26 mouse cellular contexts compared by ENCODE assay signal in genomic region chr11:106958407-106959071, GRCm38 (mm10). TPM values are rescaled to one million over a fixed set of nuclear protein-coding genes. Genes with fewer than 3 reads are reported as not detected.
A peak's percentile ranks its signal among the peaks of the same experiment; 100 is the strongest.
DNase-seq lines count a peak whose midpoint lies in the region; ATAC-seq and TF ChIP-seq lines count a peak whose summit lies in the region.
"Had no signal": no experiment of that assay in that cellular context is flagged by ENCODE, and none has a peak within 500 bp of the region (broad histone marks: within the 10 kb centered on the region; RNA-seq: fewer than 3 reads in every experiment).

No protein-coding gene starts in this region.

- H3K4me1 ChIP-seq in heart, embryonic 10.5 days: peaks cover 22% of the 10 kb centered on the region
- H3K4me1 ChIP-seq in kidney, adult 2 months (ENCODE audit: control insufficient read depth, insufficient read depth, low read length): 0 out of 2 replicates have a peak, but pooled peaks cover 2% of the 10 kb centered on the region
- H3K4me1 ChIP-seq in MEL (ENCODE audit: control insufficient read depth in 1 of 2, insufficient read depth in 2 of 2, low read length in 2 of 2): peaks cover 0 to 9% of the 10 kb centered on the region in 2 experiments; a peak in 1 of 4 replicates
- H3K4me1 ChIP-seq in kidney, embryonic 14.5 days (ENCODE audit: control insufficient read depth, insufficient read depth, low read length): no peaks in the 10 kb centered on the region; the same call in 1 of the 2 replicates
- H3K4me1 ChIP-seq: forebrain, embryonic 12.5 days; midbrain, embryonic 15.5 days; neural tube, embryonic 13.5 days had no signal

- H3K9ac ChIP-seq in MEL (ENCODE audit: control insufficient read depth, low read depth, low read length, poor library complexity, severe bottlenecking): no peak overlapping the region
- no peak overlapping the region for H3K9ac ChIP-seq in kidney, embryonic 14.5 days (ENCODE audit: low read depth, low read length)
- H3K9ac ChIP-seq: embryonic facial prominence, embryonic 13.5 days; forebrain, embryonic 12.5 days; kidney, embryonic 15.5 days; limb, embryonic 12.5 days; liver, embryonic 13.5 days; lung, embryonic 14.5 days; midbrain, embryonic 15.5 days; neural tube, embryonic 13.5 days had no signal

- H3K27ac ChIP-seq in heart, embryonic 10.5 days: no peak overlapping the region
- H3K27ac ChIP-seq in kidney, adult 2 months (ENCODE audit: insufficient read depth, low read depth, low read length): peak overlapping the region; percentile 77; the same call in 1 of the 2 replicates
- H3K27ac ChIP-seq in MEL (ENCODE audit: control insufficient read depth, low read depth, low read length): no peak overlapping the region
- no peak overlapping the region for H3K27ac ChIP-seq in kidney, embryonic 14.5 days (ENCODE audit: low read depth, low read length)
- H3K27ac ChIP-seq: forebrain, embryonic 12.5 days; limb, embryonic 12.5 days; liver, embryonic 13.5 days; macrophage; neural tube, embryonic 13.5 days had no signal

- H3K9me3 ChIP-seq in heart, embryonic 10.5 days: no peaks in the 10 kb centered on the region
- no peaks in the 10 kb centered on the region for H3K9me3 ChIP-seq in MEL (replicated peaks; ENCODE audit: insufficient read depth, low read length)
- H3K9me3 ChIP-seq in kidney, embryonic 14.5 days (ENCODE audit: control insufficient read depth, low read length): no peaks in the 10 kb centered on the region; the same call in 1 of the 2 replicates
- H3K9me3 ChIP-seq: embryonic facial prominence, embryonic 13.5 days; forebrain, embryonic 12.5 days; limb, embryonic 12.5 days; liver, embryonic 13.5 days; midbrain, embryonic 15.5 days had no signal

- no peaks in the 10 kb centered on the region for H3K36me3 ChIP-seq in heart, embryonic 10.5 days
- no peaks in the 10 kb centered on the region for H3K36me3 ChIP-seq in kidney, adult 2 months (ENCODE audit: control insufficient read depth, insufficient read depth, low read length)
- H3K36me3 ChIP-seq in MEL (ENCODE audit: control insufficient read depth in 1 of 2, insufficient read depth in 2 of 2, low read length in 2 of 2): peaks cover 0 to 3% of the 10 kb centered on the region in 2 experiments; a peak in 2 of 4 replicates
- H3K36me3 ChIP-seq in kidney, embryonic 14.5 days (ENCODE audit: control insufficient read depth, insufficient read depth, low read length): no peaks in the 10 kb centered on the region
- H3K36me3 ChIP-seq: embryonic facial prominence, embryonic 13.5 days; forebrain, embryonic 12.5 days; kidney, embryonic 15.5 days; limb, embryonic 12.5 days; liver, embryonic 13.5 days; midbrain, embryonic 15.5 days; neural tube, embryonic 13.5 days had no signal

- no peak for TF ChIP-seq POLR2A in kidney, adult 2 months (IDR thresholded peaks at IDR 0.05; ENCODE audit: low read depth, low read length)
- no peak for TF ChIP-seq POLR2A in MEL (IDR thresholded peaks at IDR 0.05; ENCODE audit: control insufficient read depth in 1 of 2, insufficient read depth in 1 of 2, low read depth in 1 of 2, low read length in 2 of 2, poor library complexity in 1 of 2)

- no peak overlapping the region for H3K4me2 ChIP-seq in kidney, embryonic 14.5 days (replicated peaks; ENCODE audit: low read depth, low read length)
- H3K4me2 ChIP-seq: embryonic facial prominence, embryonic 13.5 days; forebrain, embryonic 12.5 days; limb, embryonic 12.5 days; liver, embryonic 13.5 days; lung, embryonic 14.5 days; midbrain, embryonic 15.5 days; neural tube, embryonic 13.5 days had no signal

- no peak overlapping the region for H3K4me3 ChIP-seq in heart, embryonic 10.5 days
- H3K4me3 ChIP-seq in kidney, adult 2 months (ENCODE audit: insufficient read depth, low read depth, low read length): no peak overlapping the region
- H3K4me3 ChIP-seq in MEL (ENCODE audit: control insufficient read depth in 1 of 2, insufficient read depth in 1 of 2, low read depth in 2 of 2, low read length in 2 of 2): no peak overlapping the region
- no peak overlapping the region for H3K4me3 ChIP-seq in kidney, embryonic 14.5 days (ENCODE audit: low read length)
- H3K4me3 ChIP-seq: embryonic facial prominence, embryonic 13.5 days; erythroblast, embryonic 14.5 days; forebrain, embryonic 12.5 days; kidney, embryonic 15.5 days; limb, embryonic 12.5 days; liver, embryonic 13.5 days; midbrain, embryonic 15.5 days; neural tube, embryonic 13.5 days had no signal

- TF ChIP-seq CTCF in kidney, adult 2 months (conservative IDR thresholded peaks at IDR 0.05; ENCODE audit: insufficient read depth, insufficient read length, low read depth, low read length): no peak
- no peak for TF ChIP-seq CTCF in MEL (IDR thresholded peaks at IDR 0.05 in 2 of 3, conservative IDR thresholded peaks at IDR 0.05 in 1 of 3; ENCODE audit: control insufficient read depth in 1 of 3, insufficient read depth in 1 of 3, low read depth in 2 of 3, low read length in 3 of 3, poor library complexity in 1 of 3, severe bottlenecking in 1 of 3)

- no peak for TF ChIP-seq EP300 in MEL (IDR thresholded peaks at IDR 0.05; ENCODE audit: low read depth in 1 of 2, low read length in 2 of 2)

- no peak for ATAC-seq in kidney, embryonic 14.5 days (ENCODE audit: low FRiP score, low TSS enrichment)
- ATAC-seq: hindbrain, embryonic 16.5 days; midbrain, embryonic 15.5 days had no signal

- H3K27me3 ChIP-seq in heart, embryonic 10.5 days (ENCODE audit: insufficient read depth, poor library complexity, severe bottlenecking): no peaks in the 10 kb centered on the region
- no peaks in the 10 kb centered on the region for H3K27me3 ChIP-seq in kidney, adult 2 months (replicated peaks; ENCODE audit: control insufficient read depth, insufficient read depth, low read length)
- H3K27me3 ChIP-seq in MEL (ENCODE audit: control insufficient read depth in 1 of 2, insufficient read depth in 2 of 2, low read length in 2 of 2): no peaks in the 10 kb centered on the region
- H3K27me3 ChIP-seq in kidney, embryonic 14.5 days (ENCODE audit: control insufficient read depth, insufficient read depth, low read length): no peaks in the 10 kb centered on the region
- H3K27me3 ChIP-seq: embryonic facial prominence, embryonic 13.5 days; forebrain, embryonic 12.5 days; kidney, embryonic 15.5 days; limb, embryonic 12.5 days; liver, embryonic 13.5 days; midbrain, embryonic 15.5 days; neural tube, embryonic 13.5 days had no signal

- DNase-seq in heart, embryonic 10.5 days (ENCODE audit: low spot score): peak; percentile 2
- no peak for DNase-seq in heart, postnatal 4 days
- no peak for DNase-seq in kidney, adult 2 months
- no peak for DNase-seq in kidney, postnatal 14 days
- no peak for DNase-seq in MEL (ENCODE audit: low read depth, low spot score)
- peak; percentile 45 for DNase-seq in naive thymus-derived CD4-positive, alpha-beta T cell, adult 2 months (ENCODE audit: low read depth)
- DNase-seq in adrenal gland, adult (ENCODE audit: inconsistent age in 2 of 2, low spot score in 1 of 2): no peak
- DNase-seq: adrenal gland, postnatal 25 days; cerebellum, adult 8-10 months; cerebellum, postnatal 36 days; embryo, embryonic 11 days; heart, postnatal 10 days; kidney, postnatal 4 days; liver, embryonic 13.5 days; lung, embryonic 14.5 days; spleen, adult 18-20 months had no signal

- no peak for TF ChIP-seq RAD21 in MEL (IDR thresholded peaks at IDR 0.05; ENCODE audit: low read depth, low read length)

- H3K79me2 ChIP-seq in MEL (ENCODE audit: control insufficient read depth, insufficient read depth, low read length, poor library complexity): no peaks in the 10 kb centered on the region

- 55% methylated on average over 6 of the region's 6 CpGs for WGBS in heart, embryonic 10.5 days
- 84% methylated on average over 6 of the region's 6 CpGs for WGBS in kidney, adult 2 months
- 85% methylated on average over 6 of the region's 6 CpGs for WGBS in kidney, embryonic 14.5 days

TF ChIP-seq in MEL, 35 proteins besides CTCF, POLR2A, EP300 and RAD21:
- TF ChIP-seq GABPA (IDR thresholded peaks at IDR 0.05; ENCODE audit: low read depth, low read length) (no peak), GATA1 (IDR thresholded peaks at IDR 0.05; ENCODE audit: low read depth, low read length) (peak; percentile 25; the same call in 1 of the 2 replicates)

RNA-seq across cellular contexts. Expression of gene Smurf2, which starts 38.0 kb away (rescaled TPM):
- 9.1 and 11.4 TPM in 2 replicates for polyA plus RNA-seq in heart, embryonic 10.5 days (2016; fragmentation: Nextera tagmentation; extraction: Ambion mirVana)
- 10 to 100 TPM; 45.9 to 46.7 TPM for total RNA-seq in heart, postnatal 4 days (2021)
- 12.1 and 14.7 TPM in 2 replicates for polyA plus RNA-seq in kidney, adult 2 months (2012; rRNA removed)
- total RNA-seq in MEL (2012; rRNA removed): 17.5 and 18.2 TPM in 2 replicates
- 10 to 100 TPM; 15.5 to 67.0 TPM for polyA plus RNA-seq in MEL (2012; ENCODE audit: insufficient read depth in 1 of 2, insufficient read length in 2 of 2, low read depth in 1 of 2, low replicate concordance in 2 of 2, missing spikeins in 1 of 2)
- 17.4 and 19.1 TPM in 2 replicates for polyA plus RNA-seq in kidney, embryonic 14.5 days (2014; fragmentation: Nextera tagmentation; extraction: Ambion mirVana)

RNA-seq across cellular contexts. Expression of gene Kpna2, which starts 40.8 kb away (rescaled TPM):
- 431 and 488 TPM in 2 replicates for polyA plus RNA-seq in heart, embryonic 10.5 days (2016; fragmentation: Nextera tagmentation; extraction: Ambion mirVana)
- 100 to 1,000 TPM; 179 to 190 TPM for total RNA-seq in heart, postnatal 4 days (2021)
- 11.9 and 14.1 TPM in 2 replicates for polyA plus RNA-seq in kidney, adult 2 months (2012; rRNA removed)
- 216 and 275 TPM in 2 replicates for total RNA-seq in MEL (2012; rRNA removed)
- 10 to 100 TPM in 1 of 2 experiments, not detected in 1; 13.2 TPM for polyA plus RNA-seq in MEL (2012; ENCODE audit: insufficient read depth in 1 of 2, insufficient read length in 2 of 2, low read depth in 1 of 2, low replicate concordance in 2 of 2, missing spikeins in 1 of 2)
- polyA plus RNA-seq in kidney, embryonic 14.5 days (2014; fragmentation: Nextera tagmentation; extraction: Ambion mirVana): 403 and 460 TPM in 2 replicates

Comparison
In these comparisons a context has a peak if more than half of its experiments do, and no peak if none do; other contexts are left out.
1. DNase-seq: peak in heart, embryonic 10.5 days (single experiment) and naive thymus-derived CD4-positive, alpha-beta T cell, adult 2 months (single experiment); none in heart, postnatal 4 days (single experiment), kidney, adult 2 months (single experiment), kidney, postnatal 14 days (single experiment), MEL (single experiment) and adrenal gland, adult (0 of 2).
2. RNA of gene Kpna2, which starts 40.8 kb away (polyA plus RNA-seq): 431 to 488 TPM in heart, embryonic 10.5 days and 403 to 460 TPM in kidney, embryonic 14.5 days; 11.9 to 14.1 TPM in kidney, adult 2 months and 13.2 TPM in MEL; every median in the first group is over 10 times any median in the second.